Mouse (Mus musculus) spleen, postnatal 36 days (tissue): ENCODE measurements around the gene Ttll12.

Experiments used
- DNase-seq, 2 experiments: peaks; one replicate each; pipeline ENCODE4 v3.0.0; 2022; ENCODE audit warnings: low spot score in 2 of 2, mixed read lengths in 1 of 2

The Ttll12 gene

DNA sequence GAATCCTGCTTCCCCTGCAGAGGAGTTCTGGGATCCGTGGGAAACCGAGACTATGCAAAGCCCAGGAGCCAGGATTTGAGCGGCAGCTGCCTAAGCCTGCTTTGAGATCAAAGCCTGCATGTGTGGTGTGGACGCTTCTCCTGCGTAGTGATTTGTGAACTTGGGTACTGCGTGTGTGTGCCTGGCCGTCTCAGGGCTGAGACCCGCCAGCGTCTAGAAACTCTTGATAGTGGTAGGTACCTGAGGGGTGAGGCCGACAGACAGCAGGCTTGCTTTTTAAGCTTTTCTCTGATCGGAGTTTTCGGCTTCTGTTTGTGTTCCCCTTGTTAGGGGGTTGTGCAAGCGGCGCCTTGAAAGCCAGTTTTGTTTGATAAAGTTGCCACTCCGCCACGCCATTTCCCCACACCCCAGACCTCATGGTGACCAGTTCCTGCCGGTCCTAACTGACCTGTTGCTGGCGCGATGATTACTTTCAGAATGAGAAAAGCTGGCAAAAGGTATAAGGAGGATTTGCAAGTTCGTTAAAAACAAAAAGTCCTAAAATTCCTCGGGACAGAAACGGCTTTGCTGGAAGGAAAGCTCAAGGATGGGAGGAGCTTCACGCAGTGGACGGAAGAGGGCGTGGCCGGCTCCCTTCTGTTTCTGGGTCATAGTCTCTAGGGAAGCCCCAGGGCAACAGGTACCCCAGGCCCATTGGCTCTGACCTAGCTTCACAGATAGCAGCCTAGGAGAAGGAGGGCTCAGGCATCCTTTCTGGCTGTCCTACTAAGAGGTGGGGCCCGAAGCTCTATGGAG is 30.9 kb downstream of the Ttll12 start:
- DNase-seq: peak; percentile 53 to 65

- DNase-seq: peak; percentile 80 to 83
These were observed 31.6 kb downstream of the Ttll12 start, which contains the start of the genes Tspo and Mcat for GRCm38 (mm10) chr15:83563327-83563856. TSS of gene Tspo (plus strand) at chr15:83563592. TSS of gene Mcat (minus strand) at chr15:83563787.

DNA sequence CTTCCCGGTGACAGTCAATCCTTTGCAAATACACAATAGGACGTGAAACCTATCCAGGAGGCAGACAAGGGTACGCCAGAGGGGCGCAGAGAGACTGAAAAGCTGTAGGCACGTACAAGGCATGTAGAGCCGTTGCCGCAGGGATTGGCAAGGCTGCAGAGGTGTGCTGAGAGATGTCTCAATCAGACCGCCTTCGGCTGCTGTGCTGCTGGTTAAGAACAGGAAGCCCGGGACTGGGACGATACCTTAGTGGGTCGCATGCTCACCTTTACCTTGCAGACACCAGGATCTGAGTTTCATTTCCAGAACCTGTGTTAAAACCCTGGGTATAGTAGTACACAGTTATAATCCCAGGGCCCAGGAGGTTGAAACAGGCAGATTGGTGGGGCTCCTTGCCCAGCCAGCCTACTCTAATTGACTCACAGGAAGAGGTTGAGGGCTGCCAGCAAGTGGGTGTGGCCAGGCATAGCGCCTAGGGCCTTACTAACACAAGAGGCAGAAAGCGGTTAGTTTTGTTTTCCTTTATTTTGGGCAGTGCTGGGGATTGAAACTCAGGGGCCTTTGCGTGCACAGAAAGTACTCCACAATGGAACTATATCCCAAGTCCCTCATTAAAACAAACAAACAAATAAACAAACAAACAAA is 32.2 kb downstream of the Ttll12 start:
- peak; percentile 85 to 90 for DNase-seq

- peak in 1 of 2 experiments; percentile 18 for DNase-seq
These were observed 33.9 kb downstream of the Ttll12 start for GRCm38 (mm10) chr15:83560941-83561477.

GRCm38 (mm10) chr15:83555161-83555974 is 39.6 kb downstream of the Ttll12 start:
- peak; percentile 85 to 91 for DNase-seq

- DNase-seq: no peak
These were observed 41.1 kb downstream of the Ttll12 start for GRCm38 (mm10) chr15:83553831-83554230.

GRCm38 (mm10) chr15:83550137-83550536 is 44.8 kb downstream of the Ttll12 start:
- DNase-seq: no peak

DNA sequence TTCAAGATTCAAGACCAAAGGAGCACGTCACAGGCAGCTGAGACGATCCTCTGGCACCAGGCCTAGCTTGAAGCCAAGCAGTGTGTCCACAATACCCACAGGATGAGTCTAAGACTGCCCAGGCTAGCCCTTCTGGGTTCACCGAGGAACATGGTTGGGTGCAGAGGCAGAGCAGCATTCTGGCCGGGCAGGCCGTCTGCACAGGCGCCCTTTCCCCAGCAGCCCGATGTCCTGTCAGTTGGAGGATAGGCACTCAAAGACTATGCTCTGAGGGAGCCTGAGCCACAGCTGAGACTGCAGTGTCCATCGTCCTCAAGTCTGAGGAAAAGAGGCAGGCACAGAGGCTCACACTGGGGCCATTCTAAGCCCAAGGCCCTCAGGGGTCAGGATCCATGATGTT is 47.8 kb downstream of the Ttll12 start:
- DNase-seq: no peak

DNA sequence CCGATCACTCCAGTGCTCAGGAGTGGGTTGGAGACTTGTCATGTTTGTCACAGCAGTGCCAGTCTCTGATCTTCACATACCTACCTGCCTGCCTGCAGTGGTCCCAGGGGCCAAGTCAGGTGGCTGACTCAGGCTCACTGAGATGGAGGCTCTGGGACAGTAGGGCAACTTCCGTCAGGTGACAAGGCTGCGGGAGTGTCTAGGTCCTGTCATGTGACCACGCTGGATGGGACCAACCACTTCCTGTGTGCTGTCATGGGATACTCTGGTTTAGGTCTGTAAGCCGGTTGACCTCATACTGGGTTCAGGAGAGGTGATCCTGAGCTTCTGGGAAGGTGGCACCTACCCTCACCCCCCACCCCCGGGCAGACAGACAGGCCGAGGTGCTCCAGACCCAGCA is 48.9 kb downstream of the Ttll12 start:
- no peak for DNase-seq

DNA sequence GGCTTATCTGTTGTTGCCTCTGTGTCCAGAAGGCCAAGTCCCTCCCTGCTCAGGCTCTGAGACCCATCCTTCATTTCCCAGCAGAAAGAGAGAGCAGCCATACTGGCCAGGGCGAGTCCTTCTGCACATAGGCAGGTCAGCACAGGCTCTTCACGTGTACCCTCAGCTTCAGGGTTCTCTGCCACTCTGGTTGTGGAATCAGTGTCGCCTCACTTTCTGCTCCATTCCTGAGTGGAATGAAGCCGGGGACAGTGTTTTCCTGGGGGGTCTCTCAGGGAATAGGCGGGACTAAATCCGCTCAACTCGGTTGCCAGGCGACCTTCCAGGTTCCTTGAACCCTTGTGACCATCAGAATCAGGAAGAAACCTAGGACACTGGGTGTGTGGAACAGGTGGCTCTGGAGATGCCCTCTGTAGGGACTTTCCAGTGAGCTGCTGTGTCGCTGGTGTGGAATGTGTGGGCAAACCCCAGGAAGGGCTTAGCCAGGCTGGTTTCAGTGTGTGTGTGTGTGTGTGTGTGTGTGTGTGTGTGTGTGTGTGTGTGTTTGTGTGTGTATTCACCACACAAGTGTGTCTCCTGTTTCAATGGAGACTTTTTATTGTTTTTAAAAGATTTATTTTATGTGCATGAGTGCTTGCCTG is 53.2 kb downstream of the Ttll12 start:
- no peak for DNase-seq

GRCm38 (mm10) chr15:83539905-83540304 is 55.1 kb downstream of the Ttll12 start:
- DNase-seq: no peak

DNA sequence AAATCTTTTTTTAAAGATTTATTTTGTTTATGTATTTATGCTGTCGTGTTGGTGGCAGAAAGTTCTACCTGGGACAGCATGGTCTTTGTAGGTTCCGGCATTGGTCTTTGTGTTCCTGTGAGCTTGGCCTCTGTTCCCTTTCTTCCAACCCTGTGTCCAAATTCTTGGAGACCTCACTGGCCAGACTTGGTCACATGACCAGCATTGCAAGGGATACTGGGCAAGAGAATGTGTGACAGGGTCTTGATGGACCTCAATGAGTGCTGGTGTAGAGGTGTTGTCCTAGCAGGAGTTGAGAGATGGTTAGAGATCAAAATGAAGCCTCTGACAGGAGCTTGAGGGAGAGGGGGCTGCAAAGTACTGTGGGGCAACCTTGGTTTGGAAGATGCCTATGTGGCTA is 56.1 kb downstream of the Ttll12 start:
- DNase-seq: no peak

DNA sequence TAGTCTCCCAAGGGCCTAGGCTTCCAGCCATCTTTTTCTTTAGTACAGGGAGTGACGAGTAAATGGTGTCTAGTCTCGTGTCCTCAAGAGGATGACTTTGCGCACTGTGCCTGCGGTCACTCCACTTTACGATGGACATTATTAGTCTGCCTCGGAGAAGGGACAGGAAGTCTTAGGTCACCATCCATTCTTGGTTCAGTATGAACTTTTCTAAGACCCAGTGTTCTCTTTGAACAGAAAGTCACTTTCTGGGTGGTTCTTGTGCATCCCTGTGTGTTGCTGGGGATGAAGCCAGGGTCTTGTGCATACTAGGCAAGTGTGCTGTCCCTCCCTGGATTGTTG is 59.1 kb downstream of the Ttll12 start:
- DNase-seq: no peak

- no peak for DNase-seq
These were observed 59.7 kb downstream of the Ttll12 start for GRCm38 (mm10) chr15:83534960-83535889.

GRCm38 (mm10) chr15:83532606-83533005 is 62.4 kb downstream of the Ttll12 start:
- DNase-seq: no peak

- no peak for DNase-seq
These were observed 62.9 kb downstream of the Ttll12 start for GRCm38 (mm10) chr15:83531961-83532469.

- no peak for DNase-seq
These were observed 64.3 kb downstream of the Ttll12 start for GRCm38 (mm10) chr15:83530688-83531087.

GRCm38 (mm10) chr15:83530233-83530632 is 64.7 kb downstream of the Ttll12 start:
- DNase-seq: no peak

DNA sequence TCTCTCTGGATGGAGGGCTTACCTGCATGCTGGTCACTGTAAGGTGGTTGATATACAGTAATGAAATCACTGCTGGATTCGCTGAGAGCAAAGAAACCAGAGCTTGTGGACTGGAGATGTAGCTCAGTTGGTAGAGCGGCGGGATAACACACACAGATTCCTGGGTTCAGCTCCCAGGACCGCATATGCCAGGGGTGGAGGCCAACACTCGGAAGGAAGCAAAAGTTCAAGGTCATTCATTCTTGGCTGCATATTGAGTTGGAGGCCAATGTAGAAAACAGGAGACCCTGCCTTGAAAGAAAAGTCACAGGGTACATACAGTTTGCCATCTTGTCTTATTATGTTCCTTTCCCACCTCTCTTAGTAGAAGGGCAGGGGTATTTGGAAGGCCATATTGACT is 65.2 kb downstream of the Ttll12 start:
- DNase-seq: no peak

DNA sequence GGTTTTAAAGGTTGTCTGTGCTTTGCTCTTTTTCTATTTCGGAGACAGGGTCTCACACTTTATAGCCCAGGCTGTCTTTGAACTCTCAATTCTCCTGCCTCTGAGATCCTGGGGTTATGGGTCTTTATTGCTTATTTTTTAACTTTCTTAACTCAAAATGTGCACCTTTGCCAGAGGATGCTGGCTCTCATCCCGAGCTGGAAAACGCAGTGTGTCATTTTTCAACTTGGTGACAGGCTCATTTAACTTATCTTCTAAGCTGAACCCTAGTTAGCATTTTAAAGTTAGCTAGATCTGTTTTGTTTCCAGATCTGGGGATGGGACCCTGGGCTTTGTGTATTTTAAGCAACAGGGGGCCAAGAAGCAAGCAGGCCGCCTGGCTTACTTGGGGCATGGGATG is 66.1 kb downstream of the Ttll12 start:
- no peak for DNase-seq
